Mouse (Mus musculus): Measurements from ENCODE around the gene Fzd4. TPM values are rescaled to one million over a fixed set of nuclear protein-coding genes. Genes with fewer than 3 reads are reported as not detected.

The Fzd4 gene
- total RNA-seq (2014; rRNA removed; ENCODE audit: low replicate concordance): 16.0 and 18.0 TPM in 2 replicates
- 9.3 and 9.6 TPM in 2 replicates for polyA plus RNA-seq (2015; fragmentation: Nextera tagmentation; extraction: Ambion mirVana)

DNA sequence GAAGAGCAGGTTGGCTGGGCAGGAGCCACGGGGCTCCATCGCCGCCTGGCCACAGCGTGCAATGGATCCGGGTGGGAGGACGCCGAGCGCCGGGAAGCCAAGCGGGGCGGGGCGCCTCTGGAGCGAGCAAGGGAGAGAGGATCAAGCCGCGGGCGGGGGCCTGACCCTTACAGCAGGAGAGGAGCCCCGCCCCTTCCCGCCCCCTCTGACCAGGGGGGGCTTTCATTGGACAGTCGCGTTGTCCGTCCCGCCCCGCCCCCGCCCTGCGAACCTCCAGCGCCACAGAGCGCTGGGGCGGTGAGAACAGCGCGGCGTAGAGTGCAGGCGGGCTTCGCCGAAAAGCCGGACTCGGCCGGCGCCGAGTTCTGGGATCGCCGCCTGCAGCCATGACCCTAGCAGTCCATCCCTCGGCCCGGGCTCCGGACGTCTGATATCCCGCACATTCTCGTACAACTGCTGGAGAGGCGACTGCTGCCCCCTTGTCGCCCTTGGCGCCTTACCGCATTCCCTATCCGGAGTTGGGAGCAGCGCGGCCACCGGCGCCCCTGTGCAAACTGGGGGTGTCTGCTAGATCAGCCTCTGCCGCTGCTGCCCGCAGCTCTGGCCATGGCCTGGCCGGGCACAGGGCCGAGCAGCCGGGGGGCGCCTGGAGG, at the start of gene Fzd4, which contains the start of gene Tmem135:
Gene Fzd4 (plus strand): TSS at position 275 of the 653 bp plus-strand sequence.
Gene Tmem135 (minus strand): TSS at position 142 of the 653 bp plus-strand sequence.
- peak; percentile 96 for DNase-seq (ENCODE audit: low spot score)
- 0% methylated on average over 56 of the region's 62 CpGs for WGBS
- Histone ChIP-seq H3K27me3 (ENCODE audit: control insufficient read depth, insufficient read depth, low read length) (no peaks in the 10 kb centered on the region), H3K27ac (ENCODE audit: low read depth) (peak within 1 kb of the TSS; percentile 95), H3K9me3 (replicated peaks; ENCODE audit: control insufficient read depth, low read length) (no peaks in the 10 kb centered on the region), H3K4me2 (ENCODE audit: low read depth, low read length) (peak within 1 kb of the TSS; percentile 82), H3K4me1 (ENCODE audit: control insufficient read depth, insufficient read depth) (peaks cover 8% of the 10 kb centered on the region; the same call in 1 of the 2 replicates), H3K4me3 (ENCODE audit: low read depth, low read length) (peak within 1 kb of the TSS; percentile 88), H3K9ac (replicated peaks; ENCODE audit: low read depth, low read length) (peak within 1 kb of the TSS; percentile 90), H3K36me3 (replicated peaks; ENCODE audit: control insufficient read depth, insufficient read depth, low read length) (peaks cover 23% of the 10 kb centered on the region)
- TF ChIP-seq EP300 (IDR thresholded peaks at IDR 0.05; ENCODE audit: low read depth) (peak; percentile 56; the same call in 1 of the 2 replicates), CTCF (IDR thresholded peaks at IDR 0.05; ENCODE audit: low read depth) (no peak)
- ATAC-seq (ENCODE audit: insufficient read depth, low read depth): peak; percentile 96

DNA sequence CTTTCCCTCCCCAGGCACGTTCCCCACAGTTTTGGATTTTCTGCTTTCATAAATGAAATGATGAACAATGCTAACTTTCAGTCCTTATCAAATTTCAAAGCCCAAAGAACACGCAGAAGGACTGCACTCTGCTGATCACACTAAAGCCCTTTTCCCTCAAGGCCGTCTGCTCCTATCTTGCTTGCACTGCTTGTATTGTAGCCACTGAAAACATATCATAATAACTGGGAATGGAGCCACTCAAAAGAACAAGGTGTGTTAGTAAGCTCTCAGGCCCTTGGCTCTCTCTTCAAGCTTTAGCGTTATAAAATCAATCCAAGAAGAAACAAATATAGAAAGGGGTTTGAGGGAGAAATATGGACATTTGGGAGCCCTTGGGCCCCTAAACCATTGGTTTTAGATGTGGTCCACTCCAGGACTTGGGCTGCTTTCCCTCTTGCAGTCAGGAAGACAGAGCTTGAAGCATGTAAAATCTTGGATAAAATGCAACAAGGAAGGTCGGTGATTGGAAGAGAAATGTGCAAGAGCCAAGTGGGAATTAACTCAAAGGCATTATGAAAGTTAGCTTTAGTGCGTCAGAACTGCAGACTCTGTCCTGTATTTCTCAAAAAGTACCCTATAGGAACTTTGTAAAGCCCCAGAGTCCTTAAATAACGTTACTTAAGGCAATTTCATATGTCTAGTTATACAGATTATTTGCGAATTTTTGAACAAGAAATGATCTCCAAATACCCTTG, 48.5 kb upstream of the Fzd4 start:
- Histone ChIP-seq H3K4me2 (ENCODE audit: low read depth, low read length) (no peak overlapping the region), H3K4me3 (ENCODE audit: low read depth, low read length) (no peak overlapping the region), H3K27ac (ENCODE audit: low read depth) (no peak overlapping the region), H3K27me3 (ENCODE audit: control insufficient read depth, insufficient read depth, low read length) (no peaks in the 10 kb centered on the region), H3K9me3 (replicated peaks; ENCODE audit: control insufficient read depth, low read length) (no peaks in the 10 kb centered on the region), H3K9ac (replicated peaks; ENCODE audit: low read depth, low read length) (no peak overlapping the region), H3K4me1 (ENCODE audit: control insufficient read depth, insufficient read depth) (0 out of 2 replicates have a peak, but pooled peaks cover 5% of the 10 kb centered on the region), H3K36me3 (replicated peaks; ENCODE audit: control insufficient read depth, insufficient read depth, low read length) (no peaks in the 10 kb centered on the region)
- no peak for TF ChIP-seq CTCF (IDR thresholded peaks at IDR 0.05; ENCODE audit: low read depth)
- no peak for TF ChIP-seq EP300 (IDR thresholded peaks at IDR 0.05; ENCODE audit: low read depth)
- ATAC-seq (ENCODE audit: insufficient read depth, low read depth) (no peak), DNase-seq (ENCODE audit: low spot score) (no peak)
- 55% methylated on average over 8 of the region's 8 CpGs for WGBS

- H3K36me3 ChIP-seq (replicated peaks; ENCODE audit: control insufficient read depth, insufficient read depth, low read length): no peaks in the 10 kb centered on the region
- no peaks in the 10 kb centered on the region for H3K9me3 ChIP-seq (replicated peaks; ENCODE audit: control insufficient read depth, low read length)
- TF ChIP-seq CTCF (IDR thresholded peaks at IDR 0.05; ENCODE audit: low read depth): no peak
- no peak for TF ChIP-seq EP300 (IDR thresholded peaks at IDR 0.05; ENCODE audit: low read depth)
- WGBS: 41% methylated on average over 4 of the region's 4 CpGs
- H3K27ac ChIP-seq (ENCODE audit: low read depth): 0 out of 2 replicates have a peak overlapping the region, but pooled peaks have one; percentile 25
- no peak overlapping the region for H3K9ac ChIP-seq (replicated peaks; ENCODE audit: low read depth, low read length)
- DNase-seq (ENCODE audit: low spot score): no peak
- H3K4me1 ChIP-seq (ENCODE audit: control insufficient read depth, insufficient read depth): 0 out of 2 replicates have a peak, but pooled peaks cover 5% of the 10 kb centered on the region
- ATAC-seq (ENCODE audit: insufficient read depth, low read depth): no peak
- no peak overlapping the region for H3K4me2 ChIP-seq (ENCODE audit: low read depth, low read length)
- no peak overlapping the region for H3K4me3 ChIP-seq (ENCODE audit: low read depth, low read length)
- H3K27me3 ChIP-seq (ENCODE audit: control insufficient read depth, insufficient read depth, low read length): no peaks in the 10 kb centered on the region
Measured at GRCm38 (mm10) chr7:89356307-89356706, 47.8 kb upstream of the Fzd4 start.

DNA sequence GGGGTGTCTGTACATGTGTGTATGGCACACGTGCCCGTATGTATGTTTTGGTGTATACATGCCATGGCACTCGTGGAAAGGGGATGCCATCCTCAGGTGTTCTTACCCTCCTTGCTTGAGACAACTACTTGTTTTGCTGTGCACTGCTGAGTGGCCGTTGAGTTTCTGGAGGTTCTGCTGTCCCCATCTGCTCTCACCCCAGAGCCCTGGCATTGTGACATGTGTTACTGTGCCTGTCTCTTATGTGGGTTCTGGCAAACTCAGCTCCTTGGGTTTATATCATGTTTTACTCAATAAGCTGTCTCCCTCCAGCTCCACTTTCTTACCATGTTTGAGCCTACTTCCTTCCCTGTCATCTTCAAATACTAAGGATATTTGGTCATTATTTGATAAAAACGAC, 40.2 kb upstream of the Fzd4 start:
- no peak for ATAC-seq (ENCODE audit: insufficient read depth, low read depth)
- H3K9me3 ChIP-seq (replicated peaks; ENCODE audit: control insufficient read depth, low read length): no peaks in the 10 kb centered on the region

GRCm38 (mm10) chr7:89365135-89365880, 38.8 kb upstream of the Fzd4 start:
- WGBS: 80% methylated on average over 10 of the region's 10 CpGs
- no peak overlapping the region for H3K4me2 ChIP-seq (ENCODE audit: low read depth, low read length)
- H3K9me3 ChIP-seq (replicated peaks; ENCODE audit: control insufficient read depth, low read length): no peaks in the 10 kb centered on the region
- no peak overlapping the region for H3K27ac ChIP-seq (ENCODE audit: low read depth)
- H3K27me3 ChIP-seq (ENCODE audit: control insufficient read depth, insufficient read depth, low read length): no peaks in the 10 kb centered on the region
- H3K36me3 ChIP-seq (replicated peaks; ENCODE audit: control insufficient read depth, insufficient read depth, low read length): no peaks in the 10 kb centered on the region
- H3K4me3 ChIP-seq (ENCODE audit: low read depth, low read length): no peak overlapping the region
- no peak overlapping the region for H3K9ac ChIP-seq (replicated peaks; ENCODE audit: low read depth, low read length)
- ATAC-seq (ENCODE audit: insufficient read depth, low read depth): no peak
- peaks cover 14% of the 10 kb centered on the region for H3K4me1 ChIP-seq (ENCODE audit: control insufficient read depth, insufficient read depth)
- DNase-seq (ENCODE audit: low spot score): no peak
- no peak for TF ChIP-seq EP300 (IDR thresholded peaks at IDR 0.05; ENCODE audit: low read depth)
- TF ChIP-seq CTCF (IDR thresholded peaks at IDR 0.05; ENCODE audit: low read depth): no peak

More for the DNA sequence above, 40.2 kb upstream of the Fzd4 start:
- DNase-seq (ENCODE audit: low spot score): no peak
- Histone ChIP-seq H3K4me3 (ENCODE audit: low read depth, low read length) (no peak overlapping the region), H3K27ac (ENCODE audit: low read depth) (no peak overlapping the region), H3K4me1 (ENCODE audit: control insufficient read depth, insufficient read depth) (peaks cover 14% of the 10 kb centered on the region), H3K36me3 (replicated peaks; ENCODE audit: control insufficient read depth, insufficient read depth, low read length) (no peaks in the 10 kb centered on the region), H3K4me2 (ENCODE audit: low read depth, low read length) (no peak overlapping the region), H3K9ac (replicated peaks; ENCODE audit: low read depth, low read length) (no peak overlapping the region), H3K27me3 (ENCODE audit: control insufficient read depth, insufficient read depth, low read length) (no peaks in the 10 kb centered on the region)
- TF ChIP-seq CTCF (IDR thresholded peaks at IDR 0.05; ENCODE audit: low read depth) (no peak), EP300 (IDR thresholded peaks at IDR 0.05; ENCODE audit: low read depth) (no peak)
- WGBS: 84% methylated on average over 5 of the region's 5 CpGs
